Mouse (Mus musculus) cerebellum, postnatal 14 days (tissue): ENCODE data around the gene Madcam1.

Source experiments
- DNase-seq, 2 experiments: peaks; one replicate each; pipeline ENCODE4 v3.0.0; 2021; ENCODE audit warnings: mixed read lengths in 2 of 2

The Madcam1 gene

GRCm38 (mm10) chr10:79712499-79713126 lies 48.3 kb downstream of the Madcam1 start:
- peak; percentile 90 to 96 for DNase-seq

GRCm38 (mm10) chr10:79713163-79713562 lies 48.8 kb downstream of the Madcam1 start:
- DNase-seq: no peak

GRCm38 (mm10) chr10:79714996-79715395 lies 50.6 kb downstream of the Madcam1 start:
- peak; percentile 54 to 78 for DNase-seq

GRCm38 (mm10) chr10:79716254-79716987 lies 52.1 kb downstream of the Madcam1 start, which contains the start of gene Hcn2:
Gene Hcn2, plus strand, starts transcription at chr10:79716634.
- DNase-seq: peak; percentile 69 to 74

- DNase-seq: peak; percentile 63 to 65
These were observed 52.6 kb downstream of the Madcam1 start for GRCm38 (mm10) chr10:79716988-79717355.

- peak; percentile 65 to 78 for DNase-seq
These were observed 53.4 kb downstream of the Madcam1 start for GRCm38 (mm10) chr10:79717640-79718357.
